Mouse (Mus musculus) left cerebral cortex, postnatal 14 days (tissue): ENCODE measurements around the gene Usp25. TPM values are rescaled to one million over a fixed set of nuclear protein-coding genes. Genes with fewer than 3 reads are reported as not detected.

Experiments
- DNase-seq, 2 experiments: peaks; one replicate each; pipeline ENCODE4 v3.0.0; 2021 to 2022; ENCODE audit warnings: low spot score in 2 of 2, mixed read lengths in 1 of 2
- intact Hi-C: fragments of 180-260 bp; cut with DNase I; formaldehyde crosslinking; loops from one replicate; pipeline ENCODE4 v1.15.1; 2025
- total RNA-seq, 2 experiments: library from RNA; stranded (reverse); gene quantifications; 2 replicates each; pipeline ENCODE4 v1.2.3; 2021

The Usp25 gene
- total RNA-seq, 2 experiments from 2014 or later: 24.4 to 34.1 TPM

- peak; percentile 52 to 59 for DNase-seq
- intact Hi-C loops: no loop called here
Measured at GRCm38 (mm10) chr16:77028687-77029417, 15.3 kb downstream of the Usp25 start.

GRCm38 (mm10) chr16:77030435-77030834 is 16.9 kb downstream of the Usp25 start:
- intact Hi-C loops: loop anchor here (5.0 kb wide), 1 partner anchor 73 kb away; no protein-coding TSS in a partner anchor
- peak in 1 of 2 experiments; percentile 44 for DNase-seq

GRCm38 (mm10) chr16:77034329-77034728 is 20.8 kb downstream of the Usp25 start:
- DNase-seq: peak; percentile 12 to 62
- intact Hi-C loops: loop anchor here (5.0 kb wide), 1 partner anchor 77 kb away; no protein-coding TSS in a partner anchor

GRCm38 (mm10) chr16:77034751-77035150 is 21.2 kb downstream of the Usp25 start:
- intact Hi-C loops: loop anchor here (5.0 kb wide), 1 partner anchor 77 kb away; no protein-coding TSS in a partner anchor
- DNase-seq: no peak

GRCm38 (mm10) chr16:77041573-77041972 is 28.1 kb downstream of the Usp25 start:
- intact Hi-C loops: no loop called here
- DNase-seq: no peak

GRCm38 (mm10) chr16:77043499-77043898 is 30.0 kb downstream of the Usp25 start:
- DNase-seq: no peak
- intact Hi-C loops: no loop called here

GRCm38 (mm10) chr16:77054184-77054583 is 40.7 kb downstream of the Usp25 start:
- intact Hi-C loops: no loop called here
- no peak for DNase-seq

GRCm38 (mm10) chr16:77055519-77056159 is 42.1 kb downstream of the Usp25 start:
- no peak for DNase-seq
- intact Hi-C loops: no loop called here

- intact Hi-C loops: no loop called here
Measured at GRCm38 (mm10) chr16:77056160-77056520, 42.6 kb downstream of the Usp25 start.

GRCm38 (mm10) chr16:77058567-77058966 is 45.1 kb downstream of the Usp25 start:
- peak in 1 of 2 experiments; percentile 30 for DNase-seq
- intact Hi-C loops: no loop called here

More at GRCm38 (mm10) chr16:77056160-77056520, 42.6 kb downstream of the Usp25 start:
- no peak for DNase-seq

GRCm38 (mm10) chr16:77060166-77060565 is 46.7 kb downstream of the Usp25 start:
- no peak for DNase-seq
- intact Hi-C loops: no loop called here

GRCm38 (mm10) chr16:77063916-77064315 is 50.4 kb downstream of the Usp25 start:
- DNase-seq: no peak
- intact Hi-C loops: no loop called here

- DNase-seq: peak; percentile 41 to 64
- intact Hi-C loops: no loop called here
Measured at GRCm38 (mm10) chr16:77076954-77077735, 63.6 kb downstream of the Usp25 start.

- intact Hi-C loops: no loop called here
- DNase-seq: peak in 1 of 2 experiments; percentile 50
Measured at GRCm38 (mm10) chr16:77077736-77078005, 64.2 kb downstream of the Usp25 start.

- intact Hi-C loops: no loop called here
- DNase-seq: no peak
Measured at GRCm38 (mm10) chr16:77084071-77084470, 70.6 kb downstream of the Usp25 start.

- intact Hi-C loops: no loop called here
- DNase-seq: no peak
Measured at GRCm38 (mm10) chr16:77089806-77090205, 76.3 kb downstream of the Usp25 start.

- DNase-seq: no peak
- intact Hi-C loops: no loop called here
Measured at GRCm38 (mm10) chr16:77093526-77093925, 80.0 kb downstream of the Usp25 start.

- no peak for DNase-seq
- intact Hi-C loops: no loop called here
Measured at GRCm38 (mm10) chr16:77095017-77095551, 81.6 kb downstream of the Usp25 start.

- intact Hi-C loops: no loop called here
- peak; percentile 80 to 88 for DNase-seq
Measured at GRCm38 (mm10) chr16:77099018-77099869, 85.7 kb downstream of the Usp25 start.
